Mouse (Mus musculus) activated CD4-positive, CD25-positive, alpha-beta regulatory T cell (primary cell): ENCODE measurements around the gene Defb42. TPM values are rescaled to one million over a fixed set of nuclear protein-coding genes. Genes with fewer than 3 reads are reported as not detected.

ENCODE experiments used
- polyA plus RNA-seq, 2 experiments: library from polyadenylated mRNA; unstranded; fragments of 100-300 nt; shearing (Covaris generic); gene quantifications; one replicate each; pipeline ENCODE4 v1.2.1; 2017

Defb42 gene
- polyA plus RNA-seq = not detected

DNA sequence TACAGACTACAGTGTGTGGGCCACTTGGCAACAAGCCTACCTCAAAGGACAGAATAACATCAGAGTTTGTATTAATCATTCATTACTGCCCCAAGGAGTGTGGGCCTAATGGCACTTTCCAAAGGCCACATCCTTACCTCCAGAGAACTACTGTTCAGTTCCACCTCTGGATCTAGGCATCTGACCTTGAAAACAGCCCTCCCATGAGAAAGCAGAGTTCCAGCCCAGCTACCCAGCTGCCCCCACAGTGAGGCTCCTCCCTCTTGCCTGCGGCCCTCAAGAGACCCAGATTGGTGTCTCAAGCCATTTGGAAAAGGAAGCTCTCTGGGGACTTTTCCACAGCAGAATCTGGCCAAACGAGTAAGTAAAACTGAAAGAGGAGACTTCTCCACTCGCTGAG is at the start of gene Defb42:
Gene Defb42 (plus strand): TSS at position 301 of the 400 bp plus-strand sequence.

DNA sequence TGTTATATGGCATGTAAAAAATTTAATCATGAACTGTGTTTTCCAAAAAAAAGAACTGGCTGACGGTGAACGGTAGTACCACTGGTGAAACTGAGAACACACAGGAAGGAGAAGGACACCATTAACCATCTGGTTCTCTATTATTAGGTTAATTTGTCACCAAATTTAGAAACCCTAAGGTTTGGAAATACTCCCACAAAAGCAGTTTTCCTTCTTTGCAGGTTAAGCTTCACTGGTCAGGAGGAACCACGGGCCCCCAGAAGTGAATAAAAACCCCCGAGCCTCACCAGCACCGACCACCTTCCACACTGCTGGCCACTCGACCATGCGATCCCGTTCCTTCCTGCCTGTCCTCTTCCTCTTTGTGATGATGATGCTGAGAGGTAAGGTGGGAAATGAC is 49.0 kb upstream of the Defb42 start, which contains the start of gene Defb47:
Gene Defb47 (plus strand): TSS at position 301 of the 400 bp plus-strand sequence.

DNA sequence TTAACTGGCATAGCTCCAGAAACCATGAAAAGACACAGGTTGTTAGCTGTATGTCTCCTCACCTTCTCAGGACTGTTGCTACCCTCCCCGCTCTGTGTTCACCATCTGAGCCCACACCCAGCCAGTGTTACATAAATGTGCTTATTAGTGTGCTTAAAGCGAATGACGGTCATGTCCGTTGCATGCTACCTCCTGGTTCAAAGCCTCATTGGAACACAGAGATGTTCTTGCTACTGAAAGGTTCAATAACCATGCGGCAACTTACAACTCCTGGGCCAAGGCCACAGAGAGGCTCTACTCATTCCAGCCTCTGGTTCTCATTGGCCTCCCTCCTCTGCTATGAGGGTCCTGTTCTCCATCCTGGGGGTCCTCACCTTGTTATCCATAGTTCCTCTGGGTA is 35.3 kb upstream of the Defb42 start, which contains the start of gene Defb43:
Gene Defb43 (plus strand): TSS at position 301 of the 400 bp plus-strand sequence.

DNA sequence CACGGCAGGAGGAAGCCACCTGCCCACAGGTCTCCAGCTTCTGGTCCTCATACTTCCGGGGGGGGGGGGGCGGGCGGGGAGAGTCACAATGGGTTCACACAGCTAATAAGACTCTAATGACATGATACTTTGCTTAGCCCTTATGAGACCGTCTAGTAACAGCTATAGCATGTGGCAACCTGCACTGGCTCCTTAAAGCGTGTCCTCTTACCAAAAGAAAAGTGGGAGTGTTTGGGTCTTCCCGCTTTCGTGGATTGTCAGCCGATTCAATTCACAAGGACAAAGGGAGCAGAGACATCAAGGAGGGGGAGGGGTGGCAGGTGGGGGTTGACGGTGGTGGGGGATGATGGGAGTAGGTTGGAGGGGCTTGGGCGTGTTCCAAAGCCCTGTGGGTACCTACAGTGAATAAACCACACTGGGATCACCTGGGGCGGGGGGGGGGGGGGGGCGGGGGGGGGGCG is 3.1 kb downstream of the Defb42 start, which contains the start of gene Defb30:
Gene Defb30 (minus strand): TSS at position 51 of the 461 bp plus-strand sequence.

Other genes with a start within 250 kb of the Defb42 start
- gene Wdfy2, start 209.3 kb upstream of the Defb42 start, polyA plus RNA-seq = 1 to 10 TPM; 4.1 to 8.4 TPM
- not detected for gene Defb48, start 62.5 kb upstream of the Defb42 start, polyA plus RNA-seq
- gene Defb47, start 48.9 kb upstream of the Defb42 start, polyA plus RNA-seq = not detected
- not detected for gene Defb43, start 35.2 kb upstream of the Defb42 start, polyA plus RNA-seq
- under 1 TPM in 1 of 2 experiments, not detected in 1; 0.41 TPM for gene Defb30, start 3.0 kb downstream of the Defb42 start, polyA plus RNA-seq